Mouse (Mus musculus) lung, embryonic 16.5 days (tissue): ENCODE results near the gene Polr2i. TPM values are rescaled to one million over a fixed set of nuclear protein-coding genes. Genes with fewer than 3 reads are reported as not detected.
A peak's percentile ranks its signal among the peaks of the same experiment; 100 is the strongest.

Source experiments
- ATAC-seq: fragments of 200-750 bp; cut with Nextera tagmentation; 2 replicates; pipeline ENCODE4 v1.8.0; 2017; ENCODE audit warnings: low read depth, mild to moderate bottlenecking, moderate library complexity
- H3K27ac ChIP-seq: fragments of 300-500 bp; sonication (generic); 2 replicates; pipeline ENCODE4 v1.5.1; 2014; ENCODE audit warnings: mild to moderate bottlenecking, control low read depth, low read length
- H3K27me3 ChIP-seq: fragments of 300-500 bp; sonication (generic); 2 replicates; pipeline ENCODE4 v1.6.1; 2014; ENCODE audit warnings: low read depth, low read length, mixed read lengths; ENCODE audit not compliant: control insufficient read depth, insufficient read depth
- H3K36me3 ChIP-seq: fragments of 300-500 bp; sonication (generic); 2 replicates; pipeline ENCODE4 v1.6.1; 2014; ENCODE audit warnings: low read length; ENCODE audit not compliant: control insufficient read depth, insufficient read depth
- H3K4me1 ChIP-seq: fragments of 300-500 bp; sonication (generic); replicated peaks from 2 replicates; pipeline ENCODE4 v1.6.1; 2014; ENCODE audit warnings: low read length, mixed read lengths; ENCODE audit not compliant: control insufficient read depth, insufficient read depth
- H3K4me2 ChIP-seq: fragments of 300-500 bp; sonication (generic); 2 replicates; pipeline ENCODE4 v1.6.1; 2014; ENCODE audit warnings: low read depth, low read length, control low read depth
- H3K4me3 ChIP-seq: fragments of 300-500 bp; sonication (generic); 2 replicates; pipeline ENCODE4 v1.5.1; 2014; ENCODE audit warnings: mild to moderate bottlenecking, low read length, control low read depth
- H3K9ac ChIP-seq: fragments of 300-500 bp; sonication (generic); 2 replicates; pipeline ENCODE4 v1.6.1; 2014; ENCODE audit warnings: low read length, control low read depth
- H3K9me3 ChIP-seq: fragments of 300-500 bp; sonication (generic); 2 replicates; pipeline ENCODE4 v1.6.1; 2016; ENCODE audit warnings: low read length; ENCODE audit not compliant: control insufficient read depth
- WGBS: fragments of 180-500 bp; shearing (Covaris S2); extraction: QIAGEN DNeasy Blood & Tissue Kit; methylation state at CpG from one replicate; pipeline ENCODE4 v1.1.7; 2014; 5-methylcytosine and 5-hydroxymethylcytosine counted together
- polyA plus RNA-seq: library from polyadenylated mRNA; unstranded; fragments of >200 nt; fragmentation: Nextera tagmentation; extraction: Ambion mirVana; gene quantifications from 2 replicates; pipeline ENCODE4 v1.2.1, GENCODE M21; 2015

Gene Polr2i
- polyA plus RNA-seq, 1 experiment from 2014 or later = 146 TPM

GRCm38 (mm10) chr7:30217277-30217676 is 14.5 kb upstream of the Polr2i start:
- no peak overlapping the region for H3K4me2 ChIP-seq
- 69% methylated on average over 2 of the region's 2 CpGs for WGBS
- peaks cover 9% of the 10 kb centered on the region for H3K4me1 ChIP-seq
- H3K27ac ChIP-seq = no peak overlapping the region
- no peaks in the 10 kb centered on the region for H3K27me3 ChIP-seq
- H3K9me3 ChIP-seq = no peaks in the 10 kb centered on the region
- ATAC-seq = no peak
- no peak overlapping the region for H3K4me3 ChIP-seq
- H3K36me3 ChIP-seq = no peaks in the 10 kb centered on the region
- no peak overlapping the region for H3K9ac ChIP-seq

GRCm38 (mm10) chr7:30219293-30220007 is 12.3 kb upstream of the Polr2i start:
- Histone ChIP-seq H3K27me3 (no peaks in the 10 kb centered on the region), H3K4me2 (peak overlapping the region; percentile 97), H3K36me3 (peaks cover 11% of the 10 kb centered on the region), H3K4me3 (peak overlapping the region; percentile 54), H3K4me1 (peaks cover 9% of the 10 kb centered on the region), H3K9me3 (no peaks in the 10 kb centered on the region), H3K27ac (peak overlapping the region; percentile 31; the same call in 1 of the 2 replicates), H3K9ac (peak overlapping the region; percentile 78)
- peak; percentile 67 for ATAC-seq
- 3% methylated on average over 16 of the region's 16 CpGs for WGBS

GRCm38 (mm10) chr7:30220008-30220356 is 11.8 kb upstream of the Polr2i start:
- Histone ChIP-seq H3K4me1 (peaks cover 9% of the 10 kb centered on the region), H3K4me2 (peak overlapping the region; percentile 97), H3K4me3 (peak overlapping the region; percentile 54), H3K27ac (no peak overlapping the region), H3K9me3 (no peaks in the 10 kb centered on the region), H3K27me3 (no peaks in the 10 kb centered on the region), H3K36me3 (peaks cover 12% of the 10 kb centered on the region), H3K9ac (peak overlapping the region; percentile 78)
- ATAC-seq = no peak
- 19% methylated on average over 11 of the region's 11 CpGs for WGBS

- 60% methylated on average over 3 of the region's 3 CpGs for WGBS
- Histone ChIP-seq H3K9me3 (no peaks in the 10 kb centered on the region), H3K27me3 (no peaks in the 10 kb centered on the region), H3K4me3 (no peak overlapping the region), H3K36me3 (peaks cover 20% of the 10 kb centered on the region), H3K4me2 (no peak overlapping the region), H3K9ac (no peak overlapping the region), H3K27ac (no peak overlapping the region), H3K4me1 (peaks cover 9% of the 10 kb centered on the region)
- ATAC-seq = no peak
These were observed 10.3 kb upstream of the Polr2i start for GRCm38 (mm10) chr7:30221433-30221832.

- Histone ChIP-seq H3K9ac (no peak overlapping the region), H3K36me3 (peaks cover 26% of the 10 kb centered on the region), H3K27me3 (no peaks in the 10 kb centered on the region), H3K4me3 (no peak overlapping the region), H3K27ac (no peak overlapping the region), H3K9me3 (no peaks in the 10 kb centered on the region), H3K4me1 (peaks cover 9% of the 10 kb centered on the region), H3K4me2 (no peak overlapping the region)
- no peak for ATAC-seq
- 93% methylated on average over 5 of the region's 5 CpGs for WGBS
These were observed 9.5 kb upstream of the Polr2i start for GRCm38 (mm10) chr7:30222205-30222604.

- H3K36me3 ChIP-seq = peaks cover 26% of the 10 kb centered on the region
- H3K4me3 ChIP-seq = no peak overlapping the region
- no peak for ATAC-seq
- WGBS = 92% methylated on average over 12 of the region's 12 CpGs
- H3K27me3 ChIP-seq = no peaks in the 10 kb centered on the region
- H3K9ac ChIP-seq = no peak overlapping the region
- no peak overlapping the region for H3K27ac ChIP-seq
- peaks cover 6% of the 10 kb centered on the region for H3K4me1 ChIP-seq
- no peaks in the 10 kb centered on the region for H3K9me3 ChIP-seq
- H3K4me2 ChIP-seq = no peak overlapping the region
These were observed 7.5 kb upstream of the Polr2i start for GRCm38 (mm10) chr7:30224206-30224605.

GRCm38 (mm10) chr7:30231328-30231668 is 450 bp upstream of the Polr2i start:
- no peaks in the 10 kb centered on the region for H3K27me3 ChIP-seq
- H3K36me3 ChIP-seq = peaks cover 10% of the 10 kb centered on the region
- peak overlapping the region; percentile 90 for H3K4me2 ChIP-seq
- no peak for ATAC-seq
- WGBS = under 1% methylated on average over 16 of the region's 16 CpGs
- peaks cover 6% of the 10 kb centered on the region for H3K4me1 ChIP-seq
- H3K27ac ChIP-seq = peak overlapping the region; percentile 21; the same call in 1 of the 2 replicates
- H3K4me3 ChIP-seq = peak overlapping the region; percentile 71
- peak overlapping the region; percentile 73 for H3K9ac ChIP-seq
- no peaks in the 10 kb centered on the region for H3K9me3 ChIP-seq

- peaks cover 6% of the 10 kb centered on the region for H3K4me1 ChIP-seq
- peak; percentile 5; the same call in 1 of the 2 replicates for ATAC-seq
- peak overlapping the region; percentile 79 for H3K9ac ChIP-seq
- peak overlapping the region; percentile 95 for H3K27ac ChIP-seq
- H3K36me3 ChIP-seq = peaks cover 3% of the 10 kb centered on the region; the same call in 1 of the 2 replicates
- H3K4me3 ChIP-seq = peak overlapping the region; percentile 71
- H3K27me3 ChIP-seq = no peaks in the 10 kb centered on the region
- H3K4me2 ChIP-seq = peak overlapping the region; percentile 73
- no peaks in the 10 kb centered on the region for H3K9me3 ChIP-seq
- 4% methylated on average over 24 of the region's 24 CpGs for WGBS
These were observed 942 bp downstream of the Polr2i start for GRCm38 (mm10) chr7:30232631-30233148.

GRCm38 (mm10) chr7:30233387-30233786 is 1.6 kb downstream of the Polr2i start:
- Histone ChIP-seq H3K9me3 (no peaks in the 10 kb centered on the region), H3K36me3 (peaks cover 3% of the 10 kb centered on the region; the same call in 1 of the 2 replicates), H3K9ac (no peak overlapping the region), H3K27ac (no peak overlapping the region), H3K4me2 (peak overlapping the region; percentile 73), H3K27me3 (no peaks in the 10 kb centered on the region), H3K4me1 (peaks cover 6% of the 10 kb centered on the region), H3K4me3 (no peak overlapping the region)
- ATAC-seq = no peak
- 87% methylated on average over 20 of the region's 20 CpGs for WGBS
